Comparison of ENCODE assay signal across 8 mouse cellular contexts in the genomic region with DNA sequence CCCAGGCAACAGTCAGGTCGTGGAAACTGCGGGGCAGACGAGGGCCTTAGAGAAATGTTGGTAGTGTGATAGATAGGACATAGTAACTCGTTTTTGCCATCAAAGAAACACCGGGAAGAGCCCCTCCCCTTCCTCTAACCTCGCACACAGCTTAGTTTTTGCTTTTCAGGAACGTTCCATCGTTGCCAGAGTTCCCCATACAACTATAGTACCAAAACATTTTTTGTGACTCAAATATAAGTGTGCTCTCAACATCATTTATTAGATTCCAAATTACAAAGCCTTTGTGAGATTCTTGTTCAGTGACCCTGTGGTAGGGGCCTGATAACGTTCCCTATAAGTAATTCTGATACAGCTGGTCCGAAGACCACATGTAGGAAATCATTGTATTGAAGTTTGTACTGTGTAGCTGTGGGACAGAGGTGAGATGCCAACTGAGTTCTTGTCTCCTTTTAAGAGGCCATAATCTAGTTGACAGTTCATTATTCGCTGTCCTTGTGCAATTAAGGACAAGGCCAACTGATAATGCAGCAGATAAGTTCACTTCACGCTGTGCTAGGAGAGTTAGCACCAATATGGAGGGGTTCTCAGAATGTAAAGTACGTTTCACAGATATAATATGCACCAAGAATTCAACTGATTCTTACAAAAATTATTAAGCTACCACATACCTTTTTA. TPM values are rescaled to one million over a fixed set of nuclear protein-coding genes. Genes with fewer than 3 reads are reported as not detected.
DNase-seq lines count a peak whose midpoint lies in the region; ATAC-seq and TF ChIP-seq lines count a peak whose summit lies in the region.

No protein-coding gene starts in this region.

- H3K36me3 ChIP-seq in kidney, adult 2 months (ENCODE audit: control insufficient read depth, insufficient read depth, low read length): no peaks in the 10 kb centered on the region
- peaks cover 16% of the 10 kb centered on the region for H3K36me3 ChIP-seq in hindbrain, embryonic 12.5 days
- H3K36me3 ChIP-seq in midbrain, embryonic 13.5 days: peaks cover 16% of the 10 kb centered on the region

- H3K27me3 ChIP-seq in kidney, adult 2 months (replicated peaks; ENCODE audit: control insufficient read depth, insufficient read depth, low read length): no peaks in the 10 kb centered on the region
- no peaks in the 10 kb centered on the region for H3K27me3 ChIP-seq in hindbrain, embryonic 12.5 days
- 0 out of 2 replicates have a peak, but pooled peaks cover 3% of the 10 kb centered on the region for H3K27me3 ChIP-seq in midbrain, embryonic 13.5 days

- TF ChIP-seq CTCF in kidney, adult 2 months (conservative IDR thresholded peaks at IDR 0.05; ENCODE audit: insufficient read depth, insufficient read length, low read depth, low read length): no peak
- no peak for TF ChIP-seq CTCF in bone marrow, adult 2 months (IDR thresholded peaks at IDR 0.05; ENCODE audit: control insufficient read depth, insufficient read depth, low read length)

- H3K4me3 ChIP-seq in kidney, adult 2 months (ENCODE audit: insufficient read depth, low read depth, low read length): peak overlapping the region; percentile 93
- peak overlapping the region; percentile 86 for H3K4me3 ChIP-seq in bone marrow, adult 2 months (replicated peaks; ENCODE audit: control insufficient read depth, low read depth, low read length)
- peak overlapping the region; percentile 87 for H3K4me3 ChIP-seq in hindbrain, embryonic 12.5 days
- peak overlapping the region; percentile 74 for H3K4me3 ChIP-seq in midbrain, embryonic 13.5 days (replicated peaks)

- H3K9ac ChIP-seq in hindbrain, embryonic 12.5 days: peak overlapping the region; percentile 67
- H3K9ac ChIP-seq in midbrain, embryonic 13.5 days (replicated peaks): peak overlapping the region; percentile 61

- WGBS in kidney, adult 2 months: 20% methylated on average over 13 of the region's 13 CpGs
- whole genome bisulfite sequencing in bone marrow, adult 2 months: 23% methylated on average over 13 of the region's 13 CpGs
- WGBS in hindbrain, embryonic 12.5 days: 23% methylated on average over 13 of the region's 13 CpGs
- 21% methylated on average over 13 of the region's 13 CpGs for WGBS in midbrain, embryonic 13.5 days

- peak overlapping the region; percentile 99 for H3K27ac ChIP-seq in kidney, adult 2 months (ENCODE audit: insufficient read depth, low read depth, low read length)
- H3K27ac ChIP-seq in bone marrow, adult 2 months (ENCODE audit: control insufficient read depth, insufficient read depth, low read depth, low read length, poor library complexity): peak overlapping the region; percentile 80
- peak overlapping the region; percentile 96 for H3K27ac ChIP-seq in hindbrain, embryonic 12.5 days
- H3K27ac ChIP-seq in midbrain, embryonic 13.5 days: peak overlapping the region; percentile 92

- no peak for ATAC-seq in hindbrain, embryonic 12.5 days (ENCODE audit: low FRiP score)
- no peak for ATAC-seq in midbrain, embryonic 13.5 days

- TF ChIP-seq POLR2A in kidney, adult 2 months (IDR thresholded peaks at IDR 0.05; ENCODE audit: low read depth, low read length): no peak
- no peak for TF ChIP-seq POLR2A in bone marrow, adult 2 months (IDR thresholded peaks at IDR 0.05; ENCODE audit: borderline replicate concordance, control insufficient read depth, low read depth, low read length)

- H3K9me3 ChIP-seq in hindbrain, embryonic 12.5 days (replicated peaks): no peaks in the 10 kb centered on the region
- H3K9me3 ChIP-seq in midbrain, embryonic 13.5 days: no peaks in the 10 kb centered on the region

- DNase-seq in kidney, adult 2 months: no peak
- DNase-seq in kidney, postnatal 14 days: no peak
- no peak for DNase-seq in left cerebral cortex, adult 9 months (ENCODE audit: low spot score in 2 of 2)
- DNase-seq in cerebellum, postnatal 36 days: no peak
- no peak for DNase-seq in frontal cortex, postnatal 10 days (ENCODE audit: low spot score in 2 of 2)

- peak overlapping the region; percentile 60 for H3K4me2 ChIP-seq in hindbrain, embryonic 12.5 days (replicated peaks)
- H3K4me2 ChIP-seq in midbrain, embryonic 13.5 days (replicated peaks): peak overlapping the region; percentile 58

- peaks cover 20% of the 10 kb centered on the region for H3K4me1 ChIP-seq in kidney, adult 2 months (ENCODE audit: control insufficient read depth, insufficient read depth, low read length)
- H3K4me1 ChIP-seq in bone marrow, adult 2 months (ENCODE audit: control insufficient read depth, insufficient read depth, low read length): no peaks in the 10 kb centered on the region; the same call in 1 of the 2 replicates
- H3K4me1 ChIP-seq in hindbrain, embryonic 12.5 days: peaks cover 37% of the 10 kb centered on the region
- peaks cover 40% of the 10 kb centered on the region for H3K4me1 ChIP-seq in midbrain, embryonic 13.5 days (replicated peaks)

RNA-seq across cellular contexts. Expression of a gene that starts 0.9 kb away (rescaled TPM):
- 230 and 252 TPM in 2 replicates for polyA plus RNA-seq in kidney, adult 2 months (2012; rRNA removed)
- polyA plus RNA-seq in bone marrow, adult 2 months (2011; ENCODE audit: insufficient read depth, insufficient read length, low replicate concordance, missing spikeins): 36.7 and 54.1 TPM in 2 replicates
- polyA plus RNA-seq in hindbrain, embryonic 12.5 days (2016; fragmentation: Nextera tagmentation; extraction: Ambion mirVana): 82.8 and 88.2 TPM in 2 replicates
- polyA plus RNA-seq in midbrain, embryonic 13.5 days (2015; fragmentation: Nextera tagmentation; extraction: Ambion mirVana): 67.8 and 69.0 TPM in 2 replicates

RNA-seq across cellular contexts. Expression of a gene that starts 19.0 kb away (rescaled TPM):
- polyA plus RNA-seq in kidney, adult 2 months (2012; rRNA removed): 56.2 and 61.6 TPM in 2 replicates
- 6.0 and 19.2 TPM in 2 replicates for polyA plus RNA-seq in bone marrow, adult 2 months (2011; ENCODE audit: insufficient read depth, insufficient read length, low replicate concordance, missing spikeins)
- 56.5 and 60.7 TPM in 2 replicates for polyA plus RNA-seq in hindbrain, embryonic 12.5 days (2016; fragmentation: Nextera tagmentation; extraction: Ambion mirVana)
- 14.8 and 19.7 TPM in 2 replicates for polyA plus RNA-seq in midbrain, embryonic 13.5 days (2015; fragmentation: Nextera tagmentation; extraction: Ambion mirVana)

RNA-seq across cellular contexts. Expression of a gene that starts 41.8 kb away (rescaled TPM):
- 17.9 and 18.7 TPM in 2 replicates for polyA plus RNA-seq in kidney, adult 2 months (2012; rRNA removed)
- 43.1 and 60.2 TPM in 2 replicates for polyA plus RNA-seq in bone marrow, adult 2 months (2011; ENCODE audit: insufficient read depth, insufficient read length, low replicate concordance, missing spikeins)
- 136 TPM in 2 replicates for polyA plus RNA-seq in hindbrain, embryonic 12.5 days (2016; fragmentation: Nextera tagmentation; extraction: Ambion mirVana)
- 130 and 137 TPM in 2 replicates for polyA plus RNA-seq in midbrain, embryonic 13.5 days (2015; fragmentation: Nextera tagmentation; extraction: Ambion mirVana)

RNA-seq across cellular contexts. Expression of a gene that starts 53.3 kb away (rescaled TPM):
- polyA plus RNA-seq in kidney, adult 2 months (2012; rRNA removed): 13.2 and 13.7 TPM in 2 replicates
- 27.5 and 37.0 TPM in 2 replicates for polyA plus RNA-seq in bone marrow, adult 2 months (2011; ENCODE audit: insufficient read depth, insufficient read length, low replicate concordance, missing spikeins)
- polyA plus RNA-seq in hindbrain, embryonic 12.5 days (2016; fragmentation: Nextera tagmentation; extraction: Ambion mirVana): 40.5 and 45.1 TPM in 2 replicates
- polyA plus RNA-seq in midbrain, embryonic 13.5 days (2015; fragmentation: Nextera tagmentation; extraction: Ambion mirVana): 45.6 and 47.4 TPM in 2 replicates
